Mouse (Mus musculus) intestine, embryonic 15.5 days (tissue): ENCODE data around the gene Adamts12. TPM values are rescaled to one million over a fixed set of nuclear protein-coding genes. Genes with fewer than 3 reads are reported as not detected.
A peak's percentile ranks its signal among the peaks of the same experiment; 100 is the strongest.

Experiments used
- ATAC-seq: fragments of 200-750 bp; cut with Nextera tagmentation; 2 replicates; pipeline ENCODE4 v1.8.0; 2017; ENCODE audit warnings: moderate TSS enrichment, moderate library complexity
- H3K27ac ChIP-seq: fragments of 300-500 bp; sonication (generic); 2 replicates; pipeline ENCODE4 v1.5.1; 2015; ENCODE audit warnings: mild to moderate bottlenecking, inconsistent platforms
- H3K27me3 ChIP-seq: fragments of 300-500 bp; sonication (generic); replicated peaks from 2 replicates; pipeline ENCODE4 v1.6.1; 2015; ENCODE audit warnings: inconsistent platforms
- H3K36me3 ChIP-seq: fragments of 300-500 bp; sonication (generic); 2 replicates; pipeline ENCODE4 v1.6.1; 2015; ENCODE audit warnings: inconsistent platforms
- H3K4me1 ChIP-seq: fragments of 300-500 bp; sonication (generic); replicated peaks from 2 replicates; pipeline ENCODE4 v1.6.1; 2015; ENCODE audit warnings: inconsistent platforms
- H3K4me2 ChIP-seq: fragments of 300-500 bp; sonication (generic); replicated peaks from 2 replicates; pipeline ENCODE4 v1.6.1; 2015; ENCODE audit warnings: mild to moderate bottlenecking, inconsistent platforms
- H3K4me3 ChIP-seq: fragments of 300-500 bp; sonication (generic); replicated peaks from 2 replicates; pipeline ENCODE4 v1.5.1; 2015; ENCODE audit warnings: inconsistent platforms
- H3K9ac ChIP-seq: fragments of 300-500 bp; sonication (generic); 2 replicates; pipeline ENCODE4 v1.6.1; 2015; ENCODE audit warnings: inconsistent platforms
- H3K9me3 ChIP-seq: fragments of 300-500 bp; sonication (generic); 2 replicates; pipeline ENCODE4 v1.6.1; 2016; ENCODE audit warnings: inconsistent platforms
- WGBS: fragments of 180-500 bp; shearing (Covaris S2); methylation state at CpG from one replicate; pipeline ENCODE4 v1.1.7; 2015; 5-methylcytosine and 5-hydroxymethylcytosine counted together
- polyA plus RNA-seq: library from polyadenylated mRNA; unstranded; fragments of >200 nt; fragmentation: Nextera tagmentation; extraction: Ambion mirVana; gene quantifications from 2 replicates; pipeline ENCODE4 v1.2.1, GENCODE M21; 2015

The Adamts12 gene
- polyA plus RNA-seq, 1 experiment from 2014 or later = 1.9 TPM

GRCm38 (mm10) chr15:11280689-11281264 is 216.2 kb downstream of the Adamts12 start:
- Histone ChIP-seq H3K4me3 (no peak overlapping the region), H3K4me1 (no peaks in the 10 kb centered on the region), H3K9me3 (no peaks in the 10 kb centered on the region), H3K27me3 (no peaks in the 10 kb centered on the region), H3K4me2 (no peak overlapping the region), H3K27ac (no peak overlapping the region), H3K9ac (no peak overlapping the region), H3K36me3 (no peaks in the 10 kb centered on the region)
- no peak for ATAC-seq
- 50% methylated on average over 6 of the region's 6 CpGs for WGBS

GRCm38 (mm10) chr15:11283171-11283570 is 218.6 kb downstream of the Adamts12 start:
- Histone ChIP-seq H3K4me3 (no peak overlapping the region), H3K27ac (no peak overlapping the region), H3K4me1 (no peaks in the 10 kb centered on the region), H3K9me3 (no peaks in the 10 kb centered on the region), H3K9ac (no peak overlapping the region), H3K27me3 (no peaks in the 10 kb centered on the region), H3K36me3 (no peaks in the 10 kb centered on the region), H3K4me2 (no peak overlapping the region)
- ATAC-seq = no peak

GRCm38 (mm10) chr15:11287780-11288179 is 223.2 kb downstream of the Adamts12 start:
- no peak overlapping the region for H3K9ac ChIP-seq
- H3K4me1 ChIP-seq = no peaks in the 10 kb centered on the region
- no peaks in the 10 kb centered on the region for H3K36me3 ChIP-seq
- H3K27me3 ChIP-seq = no peaks in the 10 kb centered on the region
- H3K4me2 ChIP-seq = no peak overlapping the region
- H3K27ac ChIP-seq = no peak overlapping the region
- no peak overlapping the region for H3K4me3 ChIP-seq
- H3K9me3 ChIP-seq = no peaks in the 10 kb centered on the region
- WGBS = 75% methylated on average over 3 of the region's 3 CpGs
- no peak for ATAC-seq

- H3K36me3 ChIP-seq = no peaks in the 10 kb centered on the region
- ATAC-seq = no peak
- WGBS = 82% methylated on average over 5 of the region's 5 CpGs
- H3K27me3 ChIP-seq = no peaks in the 10 kb centered on the region
- no peak overlapping the region for H3K4me3 ChIP-seq
- no peaks in the 10 kb centered on the region for H3K9me3 ChIP-seq
- no peak overlapping the region for H3K4me2 ChIP-seq
- no peak overlapping the region for H3K27ac ChIP-seq
- H3K4me1 ChIP-seq = no peaks in the 10 kb centered on the region
- H3K9ac ChIP-seq = no peak overlapping the region
These were observed 227.7 kb downstream of the Adamts12 start for GRCm38 (mm10) chr15:11292246-11292645.

- Histone ChIP-seq H3K4me1 (no peaks in the 10 kb centered on the region), H3K27me3 (no peaks in the 10 kb centered on the region), H3K36me3 (no peaks in the 10 kb centered on the region), H3K9me3 (no peaks in the 10 kb centered on the region), H3K4me3 (no peak overlapping the region), H3K4me2 (no peak overlapping the region), H3K9ac (no peak overlapping the region), H3K27ac (no peak overlapping the region)
- 58% methylated on average over 6 of the region's 6 CpGs for WGBS
- no peak for ATAC-seq
These were observed 230.4 kb downstream of the Adamts12 start for GRCm38 (mm10) chr15:11295016-11295415.

GRCm38 (mm10) chr15:11297960-11298359 is 233.4 kb downstream of the Adamts12 start:
- no peak overlapping the region for H3K4me3 ChIP-seq
- no peaks in the 10 kb centered on the region for H3K36me3 ChIP-seq
- H3K27me3 ChIP-seq = no peaks in the 10 kb centered on the region
- H3K9me3 ChIP-seq = no peaks in the 10 kb centered on the region
- no peaks in the 10 kb centered on the region for H3K4me1 ChIP-seq
- no peak overlapping the region for H3K4me2 ChIP-seq
- H3K27ac ChIP-seq = no peak overlapping the region
- ATAC-seq = no peak
- 88% methylated on average over 4 of the region's 4 CpGs for WGBS
- H3K9ac ChIP-seq = no peak overlapping the region

GRCm38 (mm10) chr15:11317077-11317476 is 252.5 kb downstream of the Adamts12 start:
- Histone ChIP-seq H3K4me2 (no peak overlapping the region), H3K27ac (no peak overlapping the region), H3K4me1 (no peaks in the 10 kb centered on the region), H3K9ac (no peak overlapping the region), H3K9me3 (no peaks in the 10 kb centered on the region), H3K36me3 (no peaks in the 10 kb centered on the region), H3K27me3 (no peaks in the 10 kb centered on the region), H3K4me3 (no peak overlapping the region)
- no peak for ATAC-seq
- WGBS = 33% methylated on average over 3 of the region's 3 CpGs

- Histone ChIP-seq H3K9me3 (no peaks in the 10 kb centered on the region), H3K27ac (no peak overlapping the region), H3K27me3 (no peaks in the 10 kb centered on the region), H3K4me1 (no peaks in the 10 kb centered on the region), H3K36me3 (no peaks in the 10 kb centered on the region), H3K4me2 (no peak overlapping the region), H3K4me3 (no peak overlapping the region), H3K9ac (no peak overlapping the region)
- 32% methylated on average over 8 of the region's 8 CpGs for WGBS
- peak; percentile 72 for ATAC-seq
These were observed 255.9 kb downstream of the Adamts12 start for GRCm38 (mm10) chr15:11320481-11320880.

- no peaks in the 10 kb centered on the region for H3K9me3 ChIP-seq
- H3K4me2 ChIP-seq = no peak overlapping the region
- H3K27me3 ChIP-seq = no peaks in the 10 kb centered on the region
- 67% methylated on average over 7 of the region's 7 CpGs for WGBS
- no peak overlapping the region for H3K4me3 ChIP-seq
- H3K36me3 ChIP-seq = no peaks in the 10 kb centered on the region
- H3K27ac ChIP-seq = no peak overlapping the region
- H3K4me1 ChIP-seq = no peaks in the 10 kb centered on the region
- H3K9ac ChIP-seq = no peak overlapping the region
- no peak for ATAC-seq
These were observed 275.0 kb downstream of the Adamts12 start for GRCm38 (mm10) chr15:11339467-11340180.

GRCm38 (mm10) chr15:11355865-11356264 is 291.3 kb downstream of the Adamts12 start:
- H3K27me3 ChIP-seq = no peaks in the 10 kb centered on the region
- WGBS = 71% methylated on average over 3 of the region's 3 CpGs
- no peak overlapping the region for H3K27ac ChIP-seq
- no peaks in the 10 kb centered on the region for H3K4me1 ChIP-seq
- ATAC-seq = peak; percentile 10; the same call in 1 of the 2 replicates
- no peaks in the 10 kb centered on the region for H3K36me3 ChIP-seq
- H3K4me2 ChIP-seq = no peak overlapping the region
- no peak overlapping the region for H3K4me3 ChIP-seq
- no peak overlapping the region for H3K9ac ChIP-seq
- no peaks in the 10 kb centered on the region for H3K9me3 ChIP-seq

GRCm38 (mm10) chr15:11357501-11357900 is 292.9 kb downstream of the Adamts12 start:
- Histone ChIP-seq H3K4me3 (no peak overlapping the region), H3K4me2 (no peak overlapping the region), H3K9ac (no peak overlapping the region), H3K4me1 (no peaks in the 10 kb centered on the region), H3K27ac (no peak overlapping the region), H3K27me3 (no peaks in the 10 kb centered on the region), H3K36me3 (no peaks in the 10 kb centered on the region), H3K9me3 (no peaks in the 10 kb centered on the region)
- ATAC-seq = no peak
- 93% methylated on average over 2 of the region's 2 CpGs for WGBS

- 76% methylated on average over 1 of the region's 1 CpGs for WGBS
- H3K27ac ChIP-seq = no peak overlapping the region
- H3K4me1 ChIP-seq = no peaks in the 10 kb centered on the region
- H3K9ac ChIP-seq = no peak overlapping the region
- no peak for ATAC-seq
- H3K9me3 ChIP-seq = no peaks in the 10 kb centered on the region
- no peak overlapping the region for H3K4me3 ChIP-seq
- no peak overlapping the region for H3K4me2 ChIP-seq
- no peaks in the 10 kb centered on the region for H3K36me3 ChIP-seq
- H3K27me3 ChIP-seq = no peaks in the 10 kb centered on the region
These were observed 296.3 kb downstream of the Adamts12 start for GRCm38 (mm10) chr15:11360888-11361287.

- Histone ChIP-seq H3K9me3 (no peaks in the 10 kb centered on the region), H3K36me3 (no peaks in the 10 kb centered on the region), H3K4me3 (no peak overlapping the region), H3K27me3 (no peaks in the 10 kb centered on the region), H3K4me2 (no peak overlapping the region), H3K9ac (no peak overlapping the region), H3K4me1 (no peaks in the 10 kb centered on the region), H3K27ac (no peak overlapping the region)
- ATAC-seq = no peak
- 83% methylated on average over 5 of the region's 5 CpGs for WGBS
These were observed 297.2 kb downstream of the Adamts12 start for GRCm38 (mm10) chr15:11361824-11362223.
